22 mouse cellular contexts compared by ENCODE assay signal in genomic region chr1:81780583-81780982, GRCm38 (mm10).
DNase-seq lines count a peak whose midpoint lies in the region; ATAC-seq lines count a peak whose summit lies in the region.
"Had no signal": no experiment of that assay in that cellular context is flagged by ENCODE, and none has a peak within 500 bp of the region (broad histone marks: within the 10 kb centered on the region; RNA-seq: fewer than 3 reads in every experiment).

No protein-coding gene starts in this region.

- no peak overlapping the region for H3K4me3 ChIP-seq in midbrain, embryonic 12.5 days
- H3K4me3 ChIP-seq in midbrain, embryonic 10.5 days, result no peak overlapping the region
- no peak overlapping the region for H3K4me3 ChIP-seq in midbrain, embryonic 16.5 days (ENCODE audit: low read depth, low read length)
- H3K4me3 ChIP-seq: embryonic facial prominence, embryonic 12.5 days; embryonic facial prominence, embryonic 15.5 days; forebrain, embryonic 12.5 days; heart, adult 2 months; hindbrain, embryonic 13.5 days had no signal

- H3K36me3 ChIP-seq in midbrain, embryonic 12.5 days, result no peaks in the 10 kb centered on the region
- H3K36me3 ChIP-seq in midbrain, embryonic 10.5 days, result no peaks in the 10 kb centered on the region
- no peaks in the 10 kb centered on the region for H3K36me3 ChIP-seq in midbrain, embryonic 16.5 days (ENCODE audit: control insufficient read depth, insufficient read depth, low read length)
- H3K36me3 ChIP-seq: embryonic facial prominence, embryonic 12.5 days; embryonic facial prominence, embryonic 15.5 days; forebrain, embryonic 12.5 days; hindbrain, embryonic 13.5 days had no signal

- no peaks in the 10 kb centered on the region for H3K4me1 ChIP-seq in midbrain, embryonic 12.5 days
- H3K4me1 ChIP-seq in midbrain, embryonic 10.5 days, result no peaks in the 10 kb centered on the region
- no peaks in the 10 kb centered on the region for H3K4me1 ChIP-seq in midbrain, embryonic 16.5 days (ENCODE audit: control insufficient read depth, insufficient read depth, low read length)
- H3K4me1 ChIP-seq: embryonic facial prominence, embryonic 12.5 days; embryonic facial prominence, embryonic 15.5 days; forebrain, embryonic 12.5 days; hindbrain, embryonic 13.5 days had no signal

- DNase-seq in midbrain, embryonic 10.5 days (ENCODE audit: low spot score), result no peak
- DNase-seq in retina, postnatal 1 day, result peak; percentile 6
- no peak for DNase-seq in retina, embryonic 14.5 days (ENCODE audit: low spot score)
- DNase-seq in layer of hippocampus, adult 9-11 months, result no peak
- DNase-seq: adrenal gland, adult 8-10 months; adrenal gland, postnatal 25 days; cerebellum, adult 2 months; cerebellum, adult 9-11 months; cerebellum, postnatal 25 days; gastrocnemius, postnatal 10 days; gastrocnemius, postnatal 36 days; heart, adult 2 months had no signal

- H3K4me2 ChIP-seq in midbrain, embryonic 12.5 days (replicated peaks), result no peak overlapping the region
- H3K4me2 ChIP-seq in midbrain, embryonic 16.5 days (ENCODE audit: low read length), result no peak overlapping the region
- H3K4me2 ChIP-seq: embryonic facial prominence, embryonic 12.5 days; embryonic facial prominence, embryonic 15.5 days; forebrain, embryonic 12.5 days; heart, embryonic 11.5 days; hindbrain, embryonic 13.5 days had no signal

- H3K27ac ChIP-seq in midbrain, embryonic 12.5 days (replicated peaks), result no peak overlapping the region
- H3K27ac ChIP-seq in midbrain, embryonic 10.5 days (replicated peaks), result no peak overlapping the region
- no peak overlapping the region for H3K27ac ChIP-seq in midbrain, embryonic 16.5 days (ENCODE audit: low read length)
- H3K27ac ChIP-seq: embryonic facial prominence, embryonic 12.5 days; embryonic facial prominence, embryonic 15.5 days; forebrain, embryonic 12.5 days; heart, adult 2 months; hindbrain, embryonic 13.5 days had no signal

- no peaks in the 10 kb centered on the region for H3K9me3 ChIP-seq in midbrain, embryonic 12.5 days
- H3K9me3 ChIP-seq in midbrain, embryonic 10.5 days (replicated peaks), result no peaks in the 10 kb centered on the region
- H3K9me3 ChIP-seq in midbrain, embryonic 16.5 days (replicated peaks; ENCODE audit: control insufficient read depth, low read length, poor library complexity, severe bottlenecking), result no peaks in the 10 kb centered on the region
- H3K9me3 ChIP-seq: embryonic facial prominence, embryonic 12.5 days; embryonic facial prominence, embryonic 15.5 days; forebrain, embryonic 12.5 days; hindbrain, embryonic 13.5 days had no signal

- H3K27me3 ChIP-seq in midbrain, embryonic 12.5 days, result no peaks in the 10 kb centered on the region
- H3K27me3 ChIP-seq in midbrain, embryonic 10.5 days (ENCODE audit: low read depth, poor library complexity, severe bottlenecking), result no peaks in the 10 kb centered on the region
- no peaks in the 10 kb centered on the region for H3K27me3 ChIP-seq in midbrain, embryonic 16.5 days (ENCODE audit: control insufficient read depth, insufficient read depth, low read depth, low read length)
- H3K27me3 ChIP-seq: embryonic facial prominence, embryonic 12.5 days; embryonic facial prominence, embryonic 15.5 days; forebrain, embryonic 12.5 days; hindbrain, embryonic 13.5 days had no signal

- peak; percentile 62; the same call in 1 of the 2 replicates for ATAC-seq in midbrain, embryonic 12.5 days (ENCODE audit: low FRiP score, low read depth)
- ATAC-seq in midbrain, embryonic 16.5 days, result peak; percentile 80
- ATAC-seq: activated CD4-positive, CD25-positive, alpha-beta regulatory T cell, adult 4 months; CD4-positive, CD25-positive, alpha-beta regulatory T cell, adult 4 months; inflammation-experienced regulatory T-cells, adult 6 months had no signal

- no peak overlapping the region for H3K9ac ChIP-seq in midbrain, embryonic 12.5 days (replicated peaks)
- H3K9ac ChIP-seq in midbrain, embryonic 16.5 days (ENCODE audit: low read depth, low read length), result no peak overlapping the region
- H3K9ac ChIP-seq: embryonic facial prominence, embryonic 12.5 days; embryonic facial prominence, embryonic 15.5 days; forebrain, embryonic 12.5 days; hindbrain, embryonic 13.5 days had no signal
